Mouse (Mus musculus) regulatory T cell (primary cell): ENCODE measurements around the gene Chst1.

ENCODE experiments used
- in situ Hi-C: fragments of 300-600 bp; cut with MboI, MseI; formaldehyde crosslinking; loops from one replicate; pipeline ENCODE4 v1.15.1; 2025; ENCODE audit warnings: high pct_unique_total_duplicates

Chst1 gene

GRCm38 (mm10) chr2:92599487-92600347 lies at the start of gene Chst1:
Gene Chst1, plus strand, starts transcription at chr2:92599707.
- in situ Hi-C loops = no loop called here

GRCm38 (mm10) chr2:92550051-92550450 lies 49.5 kb upstream of the Chst1 start:
- in situ Hi-C loops = no loop called here

DNA sequence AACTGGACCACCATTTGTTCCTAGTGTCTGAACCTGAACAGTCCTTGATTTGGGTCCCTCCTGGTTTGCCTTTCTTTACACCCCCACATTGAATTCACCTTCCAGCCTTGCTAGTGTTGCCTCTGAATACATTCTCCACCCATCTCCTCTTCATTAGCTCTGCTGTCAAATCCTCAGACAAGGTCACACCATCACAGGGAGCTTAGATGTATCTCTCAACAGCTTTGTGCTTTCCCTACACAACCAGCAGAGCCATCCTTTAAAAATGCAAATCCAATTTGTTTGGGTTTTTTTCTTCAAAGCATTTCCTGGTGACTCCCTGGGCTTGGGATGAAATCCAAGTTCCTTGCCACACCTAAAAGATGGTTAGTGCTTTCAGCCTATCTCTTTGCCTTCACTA lies 45.0 kb upstream of the Chst1 start:
- in situ Hi-C loops = no loop called here

DNA sequence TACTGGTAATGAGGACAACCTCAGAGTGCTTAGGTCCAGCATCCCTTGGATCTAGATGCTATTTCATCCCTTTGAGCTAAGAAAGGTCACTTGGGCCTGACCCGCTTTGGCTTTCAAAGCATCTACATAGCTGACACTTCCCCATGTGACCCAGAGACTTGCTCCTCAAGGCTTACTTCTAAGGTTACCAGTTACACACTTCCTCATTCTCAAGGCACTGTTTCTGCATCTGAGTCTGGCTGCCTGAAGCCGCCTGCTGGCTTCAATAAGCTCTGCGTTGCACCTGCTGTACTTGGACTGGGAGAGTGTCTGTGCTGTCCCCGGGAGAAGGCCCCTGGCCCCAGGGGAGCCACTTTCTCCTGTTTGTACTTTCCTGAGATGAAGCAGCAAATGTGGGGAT lies 36.6 kb upstream of the Chst1 start:
- in situ Hi-C loops = no loop called here

- in situ Hi-C loops = no loop called here
These were observed 28.9 kb upstream of the Chst1 start for GRCm38 (mm10) chr2:92570623-92571022.

DNA sequence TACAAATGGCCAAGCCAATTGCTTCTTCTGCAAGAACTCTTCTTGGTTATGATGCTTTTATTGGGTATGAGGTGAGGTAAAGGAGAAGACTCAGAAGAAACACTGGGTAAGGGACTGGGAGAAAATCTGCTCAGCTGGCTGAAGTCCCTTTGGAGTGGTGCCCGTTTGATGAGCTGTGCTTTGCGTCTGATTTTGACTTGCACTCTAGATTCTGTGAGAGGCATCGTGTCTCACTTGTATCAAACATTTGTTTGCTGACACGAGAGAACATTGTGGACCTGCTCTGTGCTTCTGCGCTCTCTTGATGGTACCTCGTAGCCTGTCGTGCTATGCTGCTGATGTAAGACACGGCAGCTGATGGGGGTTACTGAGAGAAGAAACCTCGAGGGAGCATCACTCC lies 21.7 kb upstream of the Chst1 start:
- in situ Hi-C loops = no loop called here

DNA sequence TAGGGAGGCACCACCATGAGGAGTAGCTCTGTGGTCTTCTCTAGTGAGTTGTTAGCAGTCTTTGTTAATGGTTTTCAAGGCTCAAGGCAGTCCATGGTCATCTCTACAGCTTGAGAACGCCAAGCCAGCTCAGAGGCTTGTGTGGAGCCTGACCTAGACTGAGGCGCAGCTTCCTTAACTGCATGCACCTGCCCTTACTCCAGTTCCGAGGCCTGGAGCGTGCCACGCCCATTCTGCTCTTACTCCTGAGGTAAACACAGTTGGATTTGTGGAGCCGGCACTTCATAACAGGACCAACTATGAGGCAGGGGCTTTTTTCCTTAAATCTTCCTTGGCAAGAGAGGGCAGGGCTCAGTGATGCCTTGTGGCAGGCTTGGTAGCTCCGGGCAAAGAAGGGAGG lies 18.2 kb upstream of the Chst1 start:
- in situ Hi-C loops = no loop called here

- in situ Hi-C loops = no loop called here
These were observed 16.9 kb upstream of the Chst1 start for GRCm38 (mm10) chr2:92582596-92582995.

- in situ Hi-C loops = no loop called here
These were observed 11.7 kb upstream of the Chst1 start for GRCm38 (mm10) chr2:92587806-92588205.

- in situ Hi-C loops = no loop called here
These were observed 4.4 kb upstream of the Chst1 start for GRCm38 (mm10) chr2:92594929-92595730.

DNA sequence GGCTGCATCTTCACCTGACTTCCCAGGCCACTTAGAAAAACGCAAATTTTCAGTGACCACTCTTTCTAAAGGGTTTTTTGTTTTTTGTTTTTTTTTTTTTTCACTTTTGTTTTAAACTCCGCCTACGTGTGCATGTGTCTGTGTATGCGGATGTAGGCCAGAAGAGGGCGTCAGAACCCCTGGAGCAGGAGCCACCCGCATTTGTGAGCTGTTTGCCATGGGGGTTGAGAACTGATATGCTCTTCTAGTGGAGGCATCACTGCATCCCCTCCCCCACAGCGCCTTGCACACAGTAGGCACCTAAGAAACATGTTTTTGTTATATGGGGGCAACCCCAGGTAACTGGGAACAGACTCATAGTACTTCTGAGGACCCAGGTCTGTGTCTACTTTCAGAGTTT lies 2.2 kb upstream of the Chst1 start:
- in situ Hi-C loops = no loop called here

DNA sequence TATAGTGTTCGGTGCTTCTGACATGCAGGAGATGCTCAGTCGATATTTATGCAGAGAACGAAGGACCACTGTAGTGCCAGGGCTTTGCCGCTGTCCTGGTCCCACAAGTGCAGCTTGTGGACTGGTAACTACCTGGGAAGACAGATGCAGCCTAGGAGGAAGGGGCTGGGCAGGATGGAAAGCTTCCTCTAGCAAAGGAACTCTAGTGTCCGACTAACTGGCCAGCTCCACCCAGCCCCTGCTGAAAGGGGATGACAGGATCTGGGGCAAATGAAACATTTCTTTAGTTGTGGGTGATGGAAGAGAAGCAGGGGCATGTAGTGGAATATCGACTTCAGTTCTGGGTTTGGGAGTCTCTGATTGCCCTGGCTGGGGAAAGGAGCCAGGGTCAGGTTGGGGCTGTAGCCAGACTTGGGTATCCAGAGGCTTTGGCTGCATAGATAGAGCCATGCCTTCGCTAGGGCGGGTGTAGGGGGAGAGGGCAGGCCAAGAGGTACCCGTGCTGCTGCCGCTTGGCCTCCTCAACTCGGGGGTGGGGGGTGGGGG lies 493 bp upstream of the Chst1 start:
- in situ Hi-C loops = no loop called here

DNA sequence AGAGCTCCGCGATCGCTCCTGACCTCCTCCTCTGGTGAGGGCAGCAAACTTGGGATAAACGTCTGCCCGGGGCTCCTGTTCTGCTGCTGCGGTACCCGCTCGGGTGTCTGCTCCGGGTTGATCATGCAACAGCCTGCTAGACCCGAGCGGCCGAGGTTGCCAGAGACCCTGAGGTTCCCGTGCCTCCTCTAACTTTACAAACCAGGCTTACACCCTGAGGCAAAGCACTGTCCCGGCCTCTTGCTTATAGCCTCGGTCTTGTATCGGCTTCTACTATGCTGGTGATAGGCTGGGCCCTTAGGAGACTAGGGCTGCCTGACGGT lies 802 bp downstream of the Chst1 start:
- in situ Hi-C loops = no loop called here

DNA sequence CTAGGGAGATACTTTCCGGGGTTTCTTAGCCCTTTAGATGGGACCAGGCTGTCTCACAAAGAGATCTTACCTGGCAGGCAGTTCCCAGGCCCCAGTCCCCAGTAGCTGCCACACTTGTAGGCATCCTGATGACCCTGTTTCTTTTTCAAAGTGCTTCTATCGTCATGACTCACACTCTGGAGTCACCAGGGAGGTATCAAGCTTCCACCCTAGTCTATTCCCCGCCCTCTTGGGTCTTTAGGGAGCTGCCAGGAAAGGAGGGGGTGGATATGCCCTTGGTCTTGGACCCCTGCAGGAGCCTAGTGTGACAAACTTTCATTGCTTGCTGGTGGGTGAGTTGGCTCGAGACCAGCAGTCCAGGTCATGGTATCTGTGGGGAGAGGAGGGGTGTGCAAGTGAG lies 1.7 kb downstream of the Chst1 start:
- in situ Hi-C loops = no loop called here

- in situ Hi-C loops = no loop called here
These were observed 2.6 kb downstream of the Chst1 start for GRCm38 (mm10) chr2:92602073-92602472.

GRCm38 (mm10) chr2:92603591-92603990 lies 4.1 kb downstream of the Chst1 start:
- in situ Hi-C loops = no loop called here

DNA sequence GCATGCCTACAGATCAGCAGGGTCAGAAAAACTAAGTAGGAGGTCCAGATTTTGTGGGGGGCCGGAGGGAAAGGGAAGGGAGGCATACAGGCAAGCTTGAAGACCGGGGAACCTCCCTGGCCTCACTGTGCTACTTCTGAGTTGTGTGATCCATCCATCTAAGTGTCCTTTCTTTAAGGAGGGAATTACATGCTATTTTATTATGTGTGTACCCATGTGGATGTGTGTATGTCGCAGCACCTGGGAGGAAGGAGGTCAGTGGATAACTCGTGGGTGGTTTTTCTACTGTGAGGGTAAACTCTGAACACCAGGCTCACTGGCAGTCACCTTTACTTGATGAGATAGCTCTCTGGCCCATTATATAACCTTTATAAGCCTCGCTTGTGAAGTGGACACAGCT lies 5.1 kb downstream of the Chst1 start:
- in situ Hi-C loops = no loop called here

GRCm38 (mm10) chr2:92605995-92606394 lies 6.5 kb downstream of the Chst1 start:
- in situ Hi-C loops = loop anchor here (5.0 kb wide), 1 partner anchor 106 kb away; no protein-coding TSS in a partner anchor

DNA sequence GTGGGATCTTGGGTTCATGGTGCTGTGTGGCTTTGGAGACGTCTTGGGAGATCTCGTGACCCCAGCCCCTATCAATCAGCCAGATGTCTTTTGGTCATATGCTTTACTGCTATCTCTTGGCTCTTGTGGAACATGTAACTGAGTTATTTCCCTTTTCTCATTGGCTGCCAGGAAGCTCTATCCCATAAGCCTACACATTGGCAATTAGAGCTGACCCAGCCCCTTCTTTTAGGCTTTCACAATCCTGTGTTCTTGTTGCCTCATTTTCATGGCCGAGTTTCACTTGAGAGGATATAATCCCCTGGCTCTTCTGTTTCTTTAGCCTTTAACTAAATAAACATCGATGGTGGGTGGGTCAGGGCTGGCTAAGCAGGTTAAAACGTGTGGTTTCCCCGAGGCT lies 7.6 kb downstream of the Chst1 start:
- in situ Hi-C loops = loop anchor here (5.0 kb wide), 1 partner anchor 105 kb away; no protein-coding TSS in a partner anchor

DNA sequence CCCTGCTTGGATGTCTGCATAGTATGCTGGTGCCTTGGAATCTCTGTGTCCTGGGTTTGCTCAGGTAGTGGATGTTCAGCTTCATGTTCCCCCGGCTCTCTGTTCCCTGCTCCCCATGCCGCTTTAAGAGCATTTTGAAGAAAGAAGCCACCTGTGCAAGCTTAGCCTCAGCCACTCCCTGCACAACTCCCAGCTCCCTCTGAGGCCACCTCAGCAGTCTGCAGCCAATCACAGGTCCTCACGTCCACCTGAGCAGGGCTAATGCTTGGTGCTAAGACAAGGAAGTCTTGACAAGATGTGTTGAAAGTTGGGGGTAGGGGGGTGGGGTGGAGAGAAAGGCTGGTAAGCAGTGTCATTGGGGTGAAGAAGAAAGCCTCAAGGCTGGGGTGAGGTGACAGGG lies 8.1 kb downstream of the Chst1 start:
- in situ Hi-C loops = loop anchor here (5.0 kb wide), 1 partner anchor 105 kb away; no protein-coding TSS in a partner anchor

- in situ Hi-C loops = loop anchor here (5.0 kb wide), 1 partner anchor 104 kb away; no protein-coding TSS in a partner anchor
These were observed 8.6 kb downstream of the Chst1 start for GRCm38 (mm10) chr2:92608013-92608619.
